Mouse (Mus musculus) retina, adult 2 months (tissue): ENCODE data around the gene P4hb.

Experiments
- DNase-seq: peaks from one replicate; pipeline ENCODE4 v3.0.0-alpha.2; 2012; ENCODE audit warnings: low read depth, low spot score

Gene P4hb

GRCm38 (mm10) chr11:120510375-120511030 is 62.5 kb downstream of the P4hb start:
- DNase-seq, result peak; percentile 45
